Mouse (Mus musculus) kidney, postnatal 4 days (tissue): Measurements from ENCODE around the gene Itpripl2.
A peak's percentile ranks its signal among the peaks of the same experiment; 100 is the strongest.

Experiments used
- DNase-seq, 2 experiments: peaks; one replicate each; pipeline ENCODE4 v3.0.0; 2021; ENCODE audit warnings: mixed read lengths in 2 of 2

The Itpripl2 gene

GRCm38 (mm10) chr7:118491431-118492147 is at the start of gene Itpripl2:
Gene Itpripl2 (minus strand): TSS chr7:118491975.
- DNase-seq: peak; percentile 87 to 91

- DNase-seq: no peak
These were observed 43.3 kb upstream of the Itpripl2 start for GRCm38 (mm10) chr7:118535076-118535475.

- DNase-seq: no peak
These were observed 42.6 kb upstream of the Itpripl2 start for GRCm38 (mm10) chr7:118534326-118534725.

- DNase-seq: peak; percentile 93 to 96
These were observed 41.4 kb upstream of the Itpripl2 start, which contains the start of gene Coq7 for GRCm38 (mm10) chr7:118533178-118533578. Gene Coq7 (minus strand): TSS chr7:118533356.

GRCm38 (mm10) chr7:118532519-118533177 is 40.9 kb upstream of the Itpripl2 start:
- DNase-seq: peak; percentile 98

- DNase-seq: no peak
These were observed 35.2 kb upstream of the Itpripl2 start for GRCm38 (mm10) chr7:118526967-118527366.

GRCm38 (mm10) chr7:118522077-118522476 is 30.3 kb upstream of the Itpripl2 start:
- DNase-seq: no peak

GRCm38 (mm10) chr7:118519661-118520060 is 27.9 kb upstream of the Itpripl2 start:
- no peak for DNase-seq

GRCm38 (mm10) chr7:118518687-118519086 is 26.9 kb upstream of the Itpripl2 start:
- DNase-seq: peak; percentile 91 to 92

GRCm38 (mm10) chr7:118517819-118518218 is 26.0 kb upstream of the Itpripl2 start:
- DNase-seq: peak; percentile 44 to 63

GRCm38 (mm10) chr7:118508556-118508955 is 16.8 kb upstream of the Itpripl2 start:
- no peak for DNase-seq

GRCm38 (mm10) chr7:118503844-118504243 is 12.1 kb upstream of the Itpripl2 start:
- no peak for DNase-seq

- no peak for DNase-seq
These were observed 10.6 kb upstream of the Itpripl2 start for GRCm38 (mm10) chr7:118502333-118502732.

GRCm38 (mm10) chr7:118499784-118500435 is 8.1 kb upstream of the Itpripl2 start:
- DNase-seq: no peak

GRCm38 (mm10) chr7:118498984-118499783 is 7.4 kb upstream of the Itpripl2 start:
- no peak for DNase-seq

GRCm38 (mm10) chr7:118494892-118495579 is 3.3 kb upstream of the Itpripl2 start:
- no peak for DNase-seq

GRCm38 (mm10) chr7:118493892-118494291 is 2.1 kb upstream of the Itpripl2 start:
- no peak for DNase-seq

GRCm38 (mm10) chr7:118490666-118491430 is 927 bp downstream of the Itpripl2 start:
- peak; percentile 49 to 64 for DNase-seq

- peak in 1 of 2 experiments; percentile 27 for DNase-seq
These were observed 1.8 kb downstream of the Itpripl2 start for GRCm38 (mm10) chr7:118489706-118490665.

GRCm38 (mm10) chr7:118488060-118488664 is 3.6 kb downstream of the Itpripl2 start:
- peak in 1 of 2 experiments; percentile 25 for DNase-seq
